Mouse (Mus musculus) forebrain, postnatal 0 days (tissue): ENCODE measurements around the gene Brd4. TPM values are rescaled to one million over a fixed set of nuclear protein-coding genes. Genes with fewer than 3 reads are reported as not detected.
A peak's percentile ranks its signal among the peaks of the same experiment; 100 is the strongest.

Experiments
- ATAC-seq: fragments of 200-750 bp; cut with Nextera tagmentation; 2 replicates; pipeline ENCODE4 v1.8.0; 2017; ENCODE audit warnings: mild to moderate bottlenecking, moderate library complexity
- DNase-seq: peaks from one replicate; pipeline ENCODE4 v3.0.0-alpha.2; 2015
- H3K27ac ChIP-seq: fragments of 300-500 bp; sonication (generic); 2 replicates; pipeline ENCODE4 v1.5.1; 2014; ENCODE audit warnings: low read depth, mild to moderate bottlenecking, antibody characterized with exemption, low read length, moderate library complexity, mixed read lengths
- H3K27me3 ChIP-seq: fragments of 300-500 bp; sonication (generic); 2 replicates; pipeline ENCODE4 v1.6.1; 2014; ENCODE audit warnings: mild to moderate bottlenecking, low read length, mixed read lengths; ENCODE audit not compliant: insufficient read depth
- H3K36me3 ChIP-seq: fragments of 300-500 bp; sonication (generic); 2 replicates; pipeline ENCODE4 v1.6.1; 2014; ENCODE audit warnings: mild to moderate bottlenecking, moderate library complexity; ENCODE audit not compliant: insufficient read depth
- H3K4me1 ChIP-seq: fragments of 300-500 bp; sonication (generic); 2 replicates; pipeline ENCODE4 v1.6.1; 2014; ENCODE audit warnings: antibody characterized with exemption; ENCODE audit not compliant: insufficient read depth
- H3K4me2 ChIP-seq: fragments of 300-500 bp; sonication (generic); 2 replicates; pipeline ENCODE4 v1.6.1; 2014; ENCODE audit warnings: low read depth, mild to moderate bottlenecking, moderate library complexity
- H3K4me3 ChIP-seq: fragments of 300-500 bp; sonication (generic); 2 replicates; pipeline ENCODE4 v1.5.1; 2014; ENCODE audit warnings: low read depth, low read length, mixed read lengths
- H3K9ac ChIP-seq: fragments of 300-500 bp; sonication (generic); 2 replicates; pipeline ENCODE4 v1.6.1; 2014; ENCODE audit warnings: mild to moderate bottlenecking
- H3K9me3 ChIP-seq: fragments of 300-500 bp; sonication (generic); 2 replicates; pipeline ENCODE4 v1.6.1; 2016; ENCODE audit warnings: low read length
- CTCF ChIP-seq: sonication (generic); IDR thresholded peaks from 2 replicates; pipeline ENCODE4 v1.5.1; 2016; ENCODE audit warnings: antibody characterized with exemption, control low read depth, low read depth
- WGBS: fragments of 180-500 bp; shearing (Covaris S2); extraction: QIAGEN DNeasy Blood & Tissue Kit; methylation state at CpG from one replicate; pipeline ENCODE4 v1.1.7; 2014; 5-methylcytosine and 5-hydroxymethylcytosine counted together
- polyA plus RNA-seq: library from polyadenylated mRNA; unstranded; fragments of >200 nt; fragmentation: Nextera tagmentation; extraction: Ambion mirVana; gene quantifications from 2 replicates; pipeline ENCODE4 v1.2.1, GENCODE M21; 2015
- total RNA-seq: library from RNA; depleted of rRNA; stranded (reverse); fragments of >200 nt; gene quantifications from 2 replicates; pipeline ENCODE4 v1.2.3, GENCODE M21; 2014; rRNA removed

Gene Brd4
- total RNA-seq = 28.2 and 37.7 TPM in 2 replicates
- polyA plus RNA-seq = 59.2 and 85.6 TPM in 2 replicates

DNA sequence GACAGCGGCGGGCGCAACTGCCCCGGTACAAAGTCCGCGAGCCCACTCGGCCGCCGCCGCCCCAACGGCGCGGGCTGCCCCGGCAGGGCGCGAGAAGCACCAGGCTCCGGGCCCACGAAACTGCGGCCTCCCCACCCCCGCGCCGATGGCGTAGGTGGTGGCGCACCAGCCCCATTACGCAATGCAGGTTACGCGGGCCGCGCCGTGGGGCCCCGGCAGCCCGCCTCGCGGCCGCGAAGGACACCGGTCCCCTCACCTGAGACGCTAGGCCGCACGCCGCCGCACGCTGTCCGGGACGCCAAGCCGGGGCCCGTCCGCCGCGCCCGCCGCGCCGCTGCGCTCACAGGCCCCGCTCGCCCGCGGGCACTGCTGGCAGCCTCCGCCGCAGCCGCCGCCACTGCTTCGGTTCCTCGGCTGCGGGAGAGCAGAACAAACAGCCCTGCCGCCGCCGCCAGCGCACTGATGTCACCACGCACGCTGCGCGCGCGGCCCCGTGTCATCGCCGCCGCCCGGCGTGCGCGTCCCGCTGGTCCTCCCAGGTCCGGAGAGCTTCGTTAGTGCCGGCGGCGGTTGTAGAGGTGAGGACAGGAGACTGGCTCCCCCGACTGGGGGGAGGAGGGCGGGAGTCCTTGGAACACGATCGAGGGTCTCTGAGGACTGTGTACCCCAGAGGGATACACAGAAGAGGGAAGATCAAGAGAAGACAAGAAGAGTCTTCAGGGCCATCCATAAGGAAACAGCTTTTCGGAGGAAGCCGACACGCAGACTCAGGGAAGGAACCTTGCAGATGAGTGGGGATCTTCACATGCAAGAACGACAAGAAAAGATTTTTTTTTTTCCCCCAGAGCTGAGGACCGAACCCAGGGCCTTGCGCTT is at the start of gene Brd4:
Gene Brd4 (minus strand): TSS at position 461 of the 876 bp plus-strand sequence.
- peak; percentile 96 for ATAC-seq
- TF ChIP-seq CTCF = no peak
- WGBS = 3% methylated on average over 74 of the region's 100 CpGs

DNA sequence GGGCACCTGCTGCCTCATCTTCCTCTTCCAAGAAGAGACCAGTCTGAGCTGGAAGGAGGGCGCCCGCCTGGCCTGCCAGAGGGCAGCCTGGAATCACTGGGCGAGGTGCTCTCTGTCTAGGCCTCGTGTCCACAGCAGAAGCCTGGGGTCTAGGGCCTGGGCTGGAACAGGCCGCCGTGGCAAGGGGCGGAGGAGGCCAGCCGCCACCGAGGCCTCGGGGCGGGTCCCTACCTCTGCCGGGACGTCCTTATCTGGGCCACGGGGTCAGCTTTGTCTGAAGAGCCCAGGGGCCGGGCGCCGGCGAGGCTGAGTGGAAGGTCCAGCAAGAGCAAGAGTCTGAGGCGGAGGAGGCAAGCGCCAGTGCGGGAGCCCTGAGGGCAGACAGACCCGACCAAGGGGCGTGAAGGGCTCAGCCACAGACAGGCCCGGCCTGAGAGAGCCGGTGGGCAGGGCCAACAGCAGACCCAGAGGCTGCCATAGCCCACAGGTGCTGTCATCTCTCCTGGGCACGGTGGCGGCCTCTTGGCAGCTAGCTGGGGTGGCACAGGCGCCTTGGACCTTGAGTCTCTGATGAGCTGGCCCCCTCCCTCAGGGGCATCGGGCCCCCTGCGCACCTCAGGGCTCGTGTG is 49.3 kb upstream of the Brd4 start:
- DNase-seq (no peak), ATAC-seq (no peak)
- H3K27me3 ChIP-seq = no peaks in the 10 kb centered on the region
- no peaks in the 10 kb centered on the region for H3K9me3 ChIP-seq
- H3K27ac ChIP-seq = no peak overlapping the region
- WGBS = 90% methylated on average over 30 of the region's 31 CpGs
- no peaks in the 10 kb centered on the region for H3K4me1 ChIP-seq
- TF ChIP-seq CTCF = no peak
- H3K36me3 ChIP-seq = peaks cover 77% of the 10 kb centered on the region
- H3K9ac ChIP-seq = no peak overlapping the region
- no peak overlapping the region for H3K4me3 ChIP-seq
- no peak overlapping the region for H3K4me2 ChIP-seq

More for the DNA sequence above, at the start of gene Brd4:
- H3K27me3 ChIP-seq = no peaks in the 10 kb centered on the region
- H3K27ac ChIP-seq = peak within 1 kb of the TSS; percentile 99
- H3K4me2 ChIP-seq = peak within 1 kb of the TSS; percentile 74
- peak; percentile 95 for DNase-seq
- no peaks in the 10 kb centered on the region for H3K36me3 ChIP-seq
- no peaks in the 10 kb centered on the region for H3K9me3 ChIP-seq
- peak within 1 kb of the TSS; percentile 96 for H3K9ac ChIP-seq
- peak within 1 kb of the TSS; percentile 87 for H3K4me3 ChIP-seq
- peaks cover 14% of the 10 kb centered on the region for H3K4me1 ChIP-seq

DNA sequence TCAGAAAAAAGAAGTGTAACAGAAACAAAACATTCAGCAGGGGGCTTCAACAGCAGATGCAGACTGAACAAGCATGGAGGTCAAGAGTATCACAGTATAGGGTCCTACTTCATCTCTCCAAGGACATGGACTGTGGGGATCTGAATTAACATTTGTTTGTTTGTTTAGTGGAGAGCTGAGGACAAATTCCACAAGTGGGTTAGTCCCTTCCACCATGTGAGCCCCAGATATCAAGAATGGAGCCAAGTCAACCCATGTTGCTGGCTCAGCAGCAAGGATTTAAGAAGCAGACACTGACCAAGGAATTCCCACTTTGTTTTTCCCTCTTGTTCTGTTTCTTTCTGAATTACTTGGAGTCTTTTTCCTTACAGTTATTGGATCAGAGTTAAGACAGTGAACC is 43.0 kb upstream of the Brd4 start:
- Histone ChIP-seq H3K4me1 (no peaks in the 10 kb centered on the region), H3K4me2 (no peak overlapping the region), H3K27me3 (no peaks in the 10 kb centered on the region), H3K4me3 (no peak overlapping the region), H3K9ac (no peak overlapping the region), H3K27ac (no peak overlapping the region), H3K9me3 (no peaks in the 10 kb centered on the region), H3K36me3 (peaks cover 49% of the 10 kb centered on the region)
- ATAC-seq (no peak), DNase-seq (no peak)
- TF ChIP-seq CTCF = no peak

DNA sequence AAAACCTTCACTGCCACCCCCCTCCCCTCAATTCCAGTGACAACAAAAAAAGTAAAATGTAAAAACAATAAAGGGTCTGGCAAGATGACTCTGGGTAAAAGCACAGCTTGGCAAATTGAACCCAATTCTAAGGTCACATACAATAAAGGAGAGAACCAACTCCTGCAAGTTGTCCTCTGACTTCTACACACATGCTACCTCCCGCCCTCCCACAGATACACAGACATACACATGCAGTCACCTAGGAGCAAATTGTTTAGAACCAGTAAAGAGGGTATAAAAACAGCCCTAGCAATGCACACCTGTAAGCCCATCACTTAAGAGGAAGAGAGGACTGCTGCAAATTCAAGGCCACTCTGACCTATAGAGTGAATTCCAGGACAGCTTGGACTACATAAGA is 38.3 kb upstream of the Brd4 start:
- Histone ChIP-seq H3K4me2 (no peak overlapping the region), H3K9me3 (no peaks in the 10 kb centered on the region), H3K9ac (no peak overlapping the region), H3K36me3 (peaks cover 28% of the 10 kb centered on the region), H3K4me1 (peaks cover 5% of the 10 kb centered on the region; the same call in 1 of the 2 replicates), H3K27ac (no peak overlapping the region), H3K27me3 (no peaks in the 10 kb centered on the region), H3K4me3 (no peak overlapping the region)
- no peak for DNase-seq
- no peak for ATAC-seq
- TF ChIP-seq CTCF = no peak
- 85% methylated on average over 1 of the region's 1 CpGs for WGBS

DNA sequence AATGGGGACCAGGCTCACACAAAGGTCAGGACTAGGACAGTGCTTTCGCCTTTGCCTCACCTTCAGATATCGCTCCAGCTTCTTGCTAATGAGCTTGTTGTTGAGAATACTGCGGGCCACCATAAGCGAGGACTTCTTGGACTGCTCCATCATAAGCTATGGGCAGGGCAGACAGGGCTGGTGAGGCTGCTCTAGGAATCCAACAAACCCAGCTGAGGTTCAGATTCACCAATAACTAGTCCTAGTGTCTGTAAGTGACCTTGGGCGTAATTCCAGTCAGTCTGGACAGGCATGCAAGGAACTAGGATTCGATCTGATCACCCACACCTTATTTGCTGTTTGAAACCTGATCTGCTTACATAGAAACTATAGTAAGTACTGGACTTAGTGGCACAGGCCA is 37.3 kb upstream of the Brd4 start:
- no peak for ATAC-seq
- H3K27ac ChIP-seq = peak overlapping the region; percentile 92
- no peak for DNase-seq
- peaks cover 29% of the 10 kb centered on the region for H3K36me3 ChIP-seq
- 22% methylated on average over 6 of the region's 6 CpGs for WGBS
- no peaks in the 10 kb centered on the region for H3K9me3 ChIP-seq
- peak overlapping the region; percentile 64 for H3K4me3 ChIP-seq
- H3K4me1 ChIP-seq = peaks cover 5% of the 10 kb centered on the region; the same call in 1 of the 2 replicates
- H3K9ac ChIP-seq = peak overlapping the region; percentile 83
- H3K4me2 ChIP-seq = peak overlapping the region; percentile 78
- H3K27me3 ChIP-seq = no peaks in the 10 kb centered on the region
- TF ChIP-seq CTCF = no peak

DNA sequence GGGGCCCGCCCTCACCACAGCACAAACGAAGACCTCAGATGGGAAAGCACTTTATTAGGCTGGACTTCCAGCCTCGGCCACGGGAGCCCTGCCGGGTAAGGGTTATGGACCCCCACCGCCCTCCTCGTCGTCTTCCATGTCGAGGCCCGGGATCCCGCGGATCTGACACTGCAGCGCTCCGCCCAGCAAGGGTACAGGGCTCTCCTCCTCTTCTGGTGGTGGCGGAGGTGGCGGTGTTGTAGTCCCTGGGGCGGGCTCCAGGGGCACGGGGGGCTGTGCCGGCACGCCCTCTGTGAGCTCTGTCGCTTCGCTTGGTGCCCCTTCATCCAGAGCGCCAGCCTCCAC is 36.8 kb upstream of the Brd4 start:
- peaks cover 5% of the 10 kb centered on the region; the same call in 1 of the 2 replicates for H3K4me1 ChIP-seq
- peak; percentile 46 for TF ChIP-seq CTCF
- peak overlapping the region; percentile 64 for H3K4me3 ChIP-seq
- H3K4me2 ChIP-seq = peak overlapping the region; percentile 78
- ATAC-seq (peak; percentile 77), DNase-seq (no peak)
- no peaks in the 10 kb centered on the region for H3K9me3 ChIP-seq
- H3K27me3 ChIP-seq = no peaks in the 10 kb centered on the region
- H3K27ac ChIP-seq = peak overlapping the region; percentile 92
- H3K36me3 ChIP-seq = peaks cover 29% of the 10 kb centered on the region
- peak overlapping the region; percentile 83 for H3K9ac ChIP-seq
- under 1% methylated on average over 23 of the region's 23 CpGs for WGBS
